Mouse (Mus musculus): ENCODE measurements at regions not wholly inside any gene's neighbourhood (a gene's known extent, or its start where the extent isn't known, plus 50 kb on each side); places are given as distances from the start of the nearest gene placed in this dataset.

DNA sequence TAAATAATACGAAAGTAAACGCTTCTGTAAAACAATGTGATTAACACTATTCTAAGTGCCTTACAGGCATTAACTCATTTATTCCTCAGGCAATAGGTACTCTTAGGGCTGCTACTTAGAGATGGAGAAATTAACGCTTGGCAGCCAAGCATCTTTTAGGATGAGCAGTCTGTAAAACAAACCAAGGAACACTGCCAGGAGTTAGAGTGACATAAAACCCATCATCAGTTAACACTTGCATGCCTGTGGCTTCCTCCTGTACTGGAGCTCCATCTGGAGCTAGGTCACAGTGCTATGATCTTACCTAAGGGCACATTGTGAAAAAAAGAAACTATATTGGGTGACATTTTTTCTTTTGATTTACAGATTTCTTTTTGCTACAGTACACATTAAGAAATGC lies 209.4 kb upstream of the Zfp770 start:
- TF ChIP-seq BHLHE40 (IDR thresholded peaks at IDR 0.05; ENCODE audit: low read depth, low read length) (no peak), CTCF (conservative IDR thresholded peaks at IDR 0.05 in 1 of 2, IDR thresholded peaks at IDR 0.05 in 1 of 2; ENCODE audit: low read depth in 2 of 2, low read length in 2 of 2) (no peak), ETS1 (conservative IDR thresholded peaks at IDR 0.05; ENCODE audit: low read depth, low read length) (no peak)

Measured in CH12.LX (cell line).